In genomic region chr10:111327957-111328356, GRCm38 (mm10) we compare ENCODE assay signal across 28 mouse cellular contexts. TPM values are rescaled to one million over a fixed set of nuclear protein-coding genes. Genes with fewer than 3 reads are reported as not detected.
"Had no signal": no experiment of that assay in that cellular context is flagged by ENCODE, and none has a peak within 500 bp of the region (broad histone marks: within the 10 kb centered on the region; RNA-seq: fewer than 3 reads in every experiment).

No protein-coding gene starts in this region.

- H3K4me1 ChIP-seq: embryonic facial prominence, embryonic 10.5 days; embryonic facial prominence, embryonic 12.5 days; embryonic facial prominence, embryonic 13.5 days; embryonic facial prominence, embryonic 15.5 days; forebrain, embryonic 10.5 days; forebrain, embryonic 12.5 days; forebrain, embryonic 13.5 days; forebrain, embryonic 15.5 days had no signal

- H3K9ac ChIP-seq: embryonic facial prominence, embryonic 12.5 days; embryonic facial prominence, embryonic 13.5 days; embryonic facial prominence, embryonic 15.5 days; forebrain, embryonic 12.5 days; forebrain, embryonic 13.5 days; forebrain, embryonic 15.5 days; forebrain, postnatal 0 days had no signal

- H3K36me3 ChIP-seq: embryonic facial prominence, embryonic 10.5 days; embryonic facial prominence, embryonic 12.5 days; embryonic facial prominence, embryonic 13.5 days; embryonic facial prominence, embryonic 15.5 days; forebrain, embryonic 10.5 days; forebrain, embryonic 12.5 days; forebrain, embryonic 15.5 days had no signal

- H3K27me3 ChIP-seq: embryonic facial prominence, embryonic 12.5 days; embryonic facial prominence, embryonic 13.5 days; embryonic facial prominence, embryonic 15.5 days; forebrain, embryonic 12.5 days; forebrain, embryonic 13.5 days; forebrain, embryonic 15.5 days had no signal

- ATAC-seq: forebrain, embryonic 13.5 days; forebrain, embryonic 14.5 days; forebrain, embryonic 15.5 days; forebrain, embryonic 16.5 days; forebrain, postnatal 0 days had no signal

- H3K4me2 ChIP-seq: embryonic facial prominence, embryonic 12.5 days; embryonic facial prominence, embryonic 13.5 days; embryonic facial prominence, embryonic 15.5 days; forebrain, embryonic 12.5 days; forebrain, embryonic 13.5 days; forebrain, embryonic 15.5 days had no signal

- H3K4me3 ChIP-seq: embryonic facial prominence, embryonic 10.5 days; embryonic facial prominence, embryonic 12.5 days; embryonic facial prominence, embryonic 13.5 days; embryonic facial prominence, embryonic 15.5 days; erythroblast, embryonic 14.5 days; forebrain, embryonic 10.5 days; forebrain, embryonic 12.5 days; forebrain, embryonic 13.5 days; forebrain, embryonic 15.5 days; gastrocnemius, adult 2 months had no signal

- H3K9me3 ChIP-seq: embryonic facial prominence, embryonic 10.5 days; embryonic facial prominence, embryonic 12.5 days; embryonic facial prominence, embryonic 13.5 days; embryonic facial prominence, embryonic 15.5 days; forebrain, embryonic 10.5 days; forebrain, embryonic 12.5 days; forebrain, embryonic 13.5 days; forebrain, embryonic 15.5 days had no signal

- DNase-seq: cerebellum, adult 18-20 months; cerebellum, adult 2 months; cerebellum, adult 8-10 months; cerebellum, adult 9-10 months; cerebellum, adult 9-11 months; cerebellum, postnatal 10 days; cerebellum, postnatal 14 days; cerebellum, postnatal 25 days; cerebellum, postnatal 36 days; embryo, embryonic 11 days; forebrain, postnatal 0 days; gastrocnemius, adult 2 months; gastrocnemius, postnatal 10 days; gastrocnemius, postnatal 14 days; gastrocnemius, postnatal 25 days; gastrocnemius, postnatal 36 days; heart, adult 18-20 months had no signal

- H3K27ac ChIP-seq: embryonic facial prominence, embryonic 10.5 days; embryonic facial prominence, embryonic 12.5 days; embryonic facial prominence, embryonic 13.5 days; embryonic facial prominence, embryonic 15.5 days; forebrain, embryonic 10.5 days; forebrain, embryonic 12.5 days; forebrain, embryonic 13.5 days; forebrain, embryonic 15.5 days; gastrocnemius, adult 2 months had no signal

RNA-seq across cellular contexts. Expression of gene Bbs10, which starts 29.5 kb away (rescaled TPM):
- polyA plus RNA-seq: erythroblast, embryonic 14.5 days had no signal
